Mouse (Mus musculus): ENCODE measurements around the gene Hoxa2.

The Hoxa2 gene

GRCm38 (mm10) chr6:52180213-52180710 is 15.6 kb upstream of the Hoxa2 start:
- DNase-seq (ENCODE audit: low read depth, low spot score): no peak

DNA sequence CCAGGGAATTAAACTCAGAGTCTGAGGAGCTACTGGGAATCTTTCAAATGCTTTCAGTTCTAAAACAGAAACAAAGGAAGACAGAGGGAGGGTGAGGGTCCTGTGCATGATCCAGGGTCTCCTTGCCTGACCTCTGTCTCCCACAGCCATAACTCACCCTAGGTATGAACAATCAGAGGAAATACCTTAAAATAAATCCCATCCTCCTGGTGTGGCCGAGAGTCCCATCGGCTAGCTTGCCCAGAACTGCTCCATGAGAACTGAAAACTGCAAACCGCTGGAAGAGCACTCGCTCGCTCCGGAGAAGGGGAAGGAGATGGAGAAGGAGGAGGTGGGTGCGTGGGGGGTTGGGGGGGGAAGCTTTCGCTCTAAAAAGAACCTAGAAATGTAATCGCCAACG is 15.1 kb upstream of the Hoxa2 start:
- no peak for DNase-seq (ENCODE audit: low read depth, low spot score)

DNA sequence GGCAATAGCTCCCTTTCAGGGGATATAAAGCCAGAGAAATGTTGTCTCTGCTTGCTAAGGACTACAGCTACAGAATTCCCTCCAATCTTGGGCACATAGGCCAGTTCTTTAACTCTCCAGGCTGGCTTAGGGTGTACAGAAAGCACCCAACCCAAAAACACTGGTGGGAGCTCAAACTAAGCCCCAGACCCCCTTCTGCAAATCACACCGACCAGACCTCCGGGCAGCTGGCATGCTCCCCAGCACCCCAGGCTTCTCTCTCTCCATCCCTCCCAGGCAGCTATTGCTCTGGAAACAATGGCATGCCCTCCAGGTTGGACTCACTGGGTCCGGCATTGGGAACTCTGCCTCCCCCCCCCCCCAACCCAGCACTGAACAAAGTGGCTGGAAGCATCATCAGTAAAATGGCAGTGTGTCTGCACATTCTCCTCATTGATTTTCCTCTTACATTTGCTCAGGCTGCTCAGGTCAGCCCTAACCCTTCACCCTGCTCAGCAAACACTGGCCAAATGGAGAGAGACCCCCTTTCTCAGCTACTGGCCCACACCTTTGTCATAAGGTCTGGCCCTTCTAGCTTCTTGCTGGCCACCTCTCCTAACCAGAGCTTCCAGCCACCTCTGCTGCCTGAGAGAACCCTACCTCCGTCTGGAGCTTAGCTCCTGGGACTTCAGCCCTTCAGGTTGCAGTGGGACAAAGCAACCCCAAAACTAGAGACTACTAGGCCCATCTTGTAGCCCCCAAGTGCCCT is 14.5 kb upstream of the Hoxa2 start:
- no peak for DNase-seq (ENCODE audit: low read depth, low spot score)

DNA sequence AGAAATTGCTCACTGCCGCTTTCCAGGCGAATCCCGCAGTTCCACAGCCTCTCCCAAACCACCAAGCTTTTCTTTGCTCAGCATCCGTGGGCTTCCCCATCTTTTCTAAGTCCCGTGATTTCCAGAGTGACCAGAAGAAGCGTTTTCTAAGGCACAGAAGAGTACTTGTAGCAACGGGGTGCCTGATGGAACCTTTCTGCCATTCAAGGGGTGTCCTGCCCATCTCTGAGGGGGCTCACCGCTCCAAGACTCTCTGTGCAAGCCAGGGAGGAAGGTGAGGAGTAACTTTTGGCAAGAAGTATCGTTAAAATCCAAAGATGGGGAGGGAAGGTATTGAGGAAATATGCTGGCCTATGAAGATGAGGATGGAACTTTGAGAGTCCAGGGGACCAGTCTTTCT is 13.2 kb upstream of the Hoxa2 start:
- no peak for DNase-seq (ENCODE audit: low read depth, low spot score)

- DNase-seq (ENCODE audit: low read depth, low spot score): peak; percentile 71
Measured at GRCm38 (mm10) chr6:52177061-52177735, 12.6 kb upstream of the Hoxa2 start, which contains the start of gene 5730596B20Rik. 5730596B20Rik (plus strand) TSS chr6:52177498.

DNA sequence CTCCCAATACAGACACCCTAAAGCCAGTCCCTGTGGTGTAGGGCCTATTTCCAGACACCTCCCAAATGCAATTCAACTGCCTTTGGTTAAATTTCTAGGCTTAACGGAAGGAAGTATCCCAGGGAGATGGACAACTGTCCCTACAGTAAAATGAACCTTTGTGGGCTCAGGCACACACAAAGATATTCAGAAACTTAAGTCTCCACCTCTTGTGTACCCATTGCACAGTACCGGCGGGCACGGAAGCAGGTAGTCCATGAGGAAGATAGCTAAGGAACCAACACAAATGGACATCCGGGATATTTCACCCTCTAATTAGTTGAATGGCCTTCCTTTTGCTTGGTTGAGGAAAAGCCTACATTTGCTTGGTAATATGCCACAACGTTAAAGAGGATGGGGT is 11.8 kb upstream of the Hoxa2 start:
- DNase-seq (ENCODE audit: low read depth, low spot score): no peak

- no peak for DNase-seq (ENCODE audit: low read depth, low spot score)
Measured at GRCm38 (mm10) chr6:52175864-52176263, 11.2 kb upstream of the Hoxa2 start.

- peak; percentile 64 for DNase-seq (ENCODE audit: low read depth, low spot score)
Measured at GRCm38 (mm10) chr6:52174968-52175751, 10.5 kb upstream of the Hoxa2 start.

GRCm38 (mm10) chr6:52173648-52174047 is 9.0 kb upstream of the Hoxa2 start:
- DNase-seq (ENCODE audit: low read depth, low spot score): no peak

GRCm38 (mm10) chr6:52172501-52172900 is 7.9 kb upstream of the Hoxa2 start:
- peak; percentile 96 for DNase-seq (ENCODE audit: low read depth, low spot score)

DNA sequence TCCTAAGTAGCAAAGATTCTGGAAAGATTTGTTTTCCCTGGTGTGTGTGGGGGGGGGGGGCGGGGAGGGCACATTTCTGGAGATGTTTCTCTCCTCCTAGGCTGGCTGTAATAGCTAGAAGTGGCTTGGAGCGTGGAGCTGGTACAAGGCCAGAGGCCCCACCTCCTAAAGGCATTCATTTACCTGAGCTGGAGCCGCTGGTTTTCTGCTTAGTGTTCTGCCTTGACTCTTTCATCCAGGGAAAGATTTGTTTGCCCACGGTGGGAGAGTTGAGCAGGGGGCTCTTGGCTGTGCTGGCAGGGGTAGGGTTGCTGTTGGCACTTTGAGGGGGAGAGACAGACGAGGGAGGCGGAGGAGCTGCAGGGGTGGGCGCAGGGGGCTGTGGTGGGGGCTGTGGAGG is 7.3 kb upstream of the Hoxa2 start:
- no peak for DNase-seq (ENCODE audit: low read depth, low spot score)

- DNase-seq (ENCODE audit: low read depth, low spot score): peak; percentile 91
Measured at GRCm38 (mm10) chr6:52171331-52171730, 6.7 kb upstream of the Hoxa2 start.

DNA sequence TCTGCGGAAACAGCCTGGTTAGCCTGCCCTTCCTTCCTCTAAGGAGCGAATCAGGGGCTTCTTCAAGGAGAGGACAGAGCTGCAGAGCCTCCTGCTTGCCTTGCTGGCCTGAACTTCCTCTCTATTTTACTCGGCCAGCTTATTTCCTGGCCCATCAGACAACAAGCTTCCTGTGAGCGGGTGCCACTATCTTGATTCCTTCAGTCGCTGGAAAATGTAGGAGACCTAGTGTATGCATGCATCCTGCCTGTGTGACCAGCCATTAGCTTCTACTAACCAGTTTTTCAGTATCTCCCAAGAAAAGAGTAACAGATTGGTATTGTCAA is 6.2 kb upstream of the Hoxa2 start:
- DNase-seq (ENCODE audit: low read depth, low spot score): peak; percentile 51

DNA sequence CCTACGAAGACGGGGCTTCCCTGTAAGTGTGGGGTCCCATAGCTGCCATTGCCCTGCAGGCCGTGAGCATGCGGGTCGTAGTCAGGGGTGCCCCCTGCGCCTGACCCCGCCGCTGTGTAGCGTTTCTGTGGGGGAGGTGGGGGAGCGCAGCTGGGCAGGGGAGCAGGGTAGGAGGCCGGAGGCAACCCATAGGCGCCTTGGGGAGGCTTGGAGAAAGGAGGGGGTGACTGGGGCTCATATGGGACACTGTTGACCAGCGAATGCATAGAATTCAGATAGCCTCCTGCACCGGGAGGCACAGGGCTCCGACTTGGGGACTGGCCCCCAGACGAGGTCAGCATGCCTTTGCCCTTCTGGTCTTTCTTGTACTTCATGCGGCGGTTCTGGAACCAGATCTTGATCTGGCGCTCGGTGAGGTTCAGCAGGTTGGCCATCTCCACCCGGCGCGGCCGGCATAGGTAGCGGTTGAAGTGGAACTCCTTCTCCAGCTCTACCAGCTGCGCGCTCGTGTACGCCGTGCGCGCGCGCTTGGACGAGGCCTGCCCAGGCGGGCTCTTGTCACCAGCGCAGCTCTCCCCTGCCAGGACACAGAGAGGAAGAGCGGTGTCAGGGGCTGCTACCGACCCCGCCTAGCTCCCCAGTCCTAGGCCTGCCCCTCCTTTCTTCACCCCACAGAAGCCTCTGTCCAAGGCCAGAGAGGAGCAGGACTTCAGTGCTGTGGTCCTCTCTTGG is 5.7 kb upstream of the Hoxa2 start:
- no peak for DNase-seq (ENCODE audit: low read depth, low spot score)

GRCm38 (mm10) chr6:52169499-52170165 is 5.0 kb upstream of the Hoxa2 start:
- DNase-seq (ENCODE audit: low read depth, low spot score): peak; percentile 45

DNA sequence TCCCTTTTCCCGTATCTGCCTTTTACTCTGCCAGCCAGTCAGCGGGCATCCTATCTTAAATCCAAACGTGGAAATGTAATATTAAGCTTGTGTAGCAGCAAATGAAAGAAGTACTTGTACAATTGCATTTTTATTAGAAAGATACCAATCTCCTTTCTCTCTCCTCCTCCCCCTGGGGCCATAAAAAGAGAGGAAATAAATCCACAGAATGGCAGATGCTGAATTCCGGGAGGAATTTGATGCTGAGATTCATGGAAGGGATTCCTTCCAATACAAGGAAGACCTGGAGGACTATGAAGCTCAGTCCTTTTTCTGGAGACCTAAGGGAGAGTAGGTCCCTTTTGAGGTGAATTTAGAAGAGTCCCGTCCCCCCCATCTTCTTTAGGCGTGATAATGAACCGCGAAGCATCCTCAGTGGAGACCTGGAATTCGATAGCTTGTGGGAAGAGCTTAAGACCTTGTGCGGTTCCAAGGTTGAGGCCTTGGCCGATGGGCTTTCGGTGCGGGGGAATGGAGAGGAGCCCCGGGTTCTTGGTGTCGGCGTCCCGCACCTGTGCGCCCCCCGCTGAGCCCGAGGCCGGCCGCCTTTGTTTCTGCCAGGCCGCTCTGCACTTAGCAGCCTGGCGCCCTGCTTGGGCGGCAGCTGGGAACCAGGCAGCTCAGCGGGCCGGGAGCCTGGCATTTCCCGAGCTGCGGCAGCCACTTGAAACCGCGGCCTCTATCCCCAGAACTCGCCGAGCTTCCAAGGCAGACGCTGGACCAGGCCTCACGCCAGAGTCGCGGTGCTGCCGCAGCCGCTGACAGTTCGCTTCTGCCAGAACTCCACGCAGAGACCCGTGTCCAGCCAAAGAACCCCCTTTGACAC is 3.8 kb upstream of the Hoxa2 start:
- DNase-seq (ENCODE audit: low read depth, low spot score): peak; percentile 67

DNA sequence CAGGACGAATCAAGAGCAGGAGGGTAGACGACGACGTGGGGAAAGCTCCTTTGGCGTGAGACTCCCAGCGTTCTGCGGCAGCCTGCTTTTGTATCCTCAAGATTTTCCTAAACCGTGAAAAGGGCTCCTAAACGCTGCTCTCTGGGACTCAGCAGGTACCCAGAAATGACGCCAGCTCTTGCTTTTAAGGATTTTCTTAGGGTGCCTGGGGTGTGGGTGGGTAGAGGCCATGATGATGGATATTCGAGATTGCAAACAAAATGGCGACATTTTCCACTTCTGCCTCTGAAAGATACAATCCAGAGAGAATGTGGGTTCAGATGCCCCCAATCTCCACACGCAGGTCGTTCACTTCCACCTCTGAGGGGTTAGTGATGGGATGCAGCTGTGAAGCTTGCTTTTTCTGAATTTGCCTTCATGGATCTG is 3.1 kb upstream of the Hoxa2 start:
- DNase-seq (ENCODE audit: low read depth, low spot score): peak; percentile 66

DNA sequence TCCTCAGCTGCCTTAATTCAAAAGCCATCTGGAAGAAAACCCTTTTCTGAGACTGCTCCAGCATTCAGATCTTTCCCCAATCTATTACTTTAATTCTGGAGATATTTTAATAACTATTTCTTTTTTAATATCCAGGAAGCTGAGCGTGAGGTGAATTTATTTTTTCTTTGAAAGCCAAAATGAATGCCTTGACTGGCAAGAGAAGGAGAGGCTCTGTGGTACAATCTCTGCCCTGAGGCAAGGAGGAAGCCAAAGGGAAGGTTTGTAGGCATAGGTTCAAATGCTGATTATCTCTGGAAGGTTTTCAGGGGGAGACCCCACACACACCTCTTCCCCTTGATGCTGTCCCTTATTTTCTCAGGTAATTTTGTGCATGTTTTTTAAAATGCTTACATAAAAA is 2.5 kb upstream of the Hoxa2 start:
- peak; percentile 57 for DNase-seq (ENCODE audit: low read depth, low spot score)

- DNase-seq (ENCODE audit: low read depth, low spot score): peak; percentile 81
Measured at GRCm38 (mm10) chr6:52166431-52167077, 1.9 kb upstream of the Hoxa2 start.

All from 3T3-L1 (cell line).